Mouse (Mus musculus): ENCODE results near the gene Auts2. TPM values are rescaled to one million over a fixed set of nuclear protein-coding genes. Genes with fewer than 3 reads are reported as not detected.

The Auts2 gene
- polyA plus RNA-seq, 1 experiment from 2014 or later = 82.5 TPM

GRCm38 (mm10) chr5:131574469-131575085, 968.6 kb downstream of the Auts2 start:
- H3K9me3 ChIP-seq (ENCODE audit: control insufficient read depth, low read length) = no peaks in the 10 kb centered on the region
- H3K27ac ChIP-seq (ENCODE audit: low read depth, low read length) = peak overlapping the region; percentile 50; the same call in 1 of the 2 replicates
- 24% methylated on average over 16 of the region's 16 CpGs for WGBS
- peaks cover 33% of the 10 kb centered on the region; the same call in 1 of the 2 replicates for H3K4me1 ChIP-seq (ENCODE audit: control insufficient read depth, insufficient read depth, low read length)
- no peak overlapping the region for H3K4me3 ChIP-seq (ENCODE audit: low read depth, low read length)
- ATAC-seq (ENCODE audit: low read depth) = peak; percentile 64
- no peak overlapping the region for H3K9ac ChIP-seq (replicated peaks; ENCODE audit: low read depth, low read length)
- no peak overlapping the region for H3K4me2 ChIP-seq (ENCODE audit: low read depth, low read length)
- no peaks in the 10 kb centered on the region for H3K27me3 ChIP-seq (ENCODE audit: control insufficient read depth, insufficient read depth, low read length)
- no peaks in the 10 kb centered on the region for H3K36me3 ChIP-seq (ENCODE audit: control insufficient read depth, insufficient read depth, low read length)

GRCm38 (mm10) chr5:131573296-131574177, 969.6 kb downstream of the Auts2 start:
- peak; percentile 39; the same call in 1 of the 2 replicates for ATAC-seq (ENCODE audit: low read depth)
- no peak overlapping the region for H3K9ac ChIP-seq (replicated peaks; ENCODE audit: low read depth, low read length)
- no peaks in the 10 kb centered on the region for H3K27me3 ChIP-seq (ENCODE audit: control insufficient read depth, insufficient read depth, low read length)
- H3K27ac ChIP-seq (ENCODE audit: low read depth, low read length) = peak overlapping the region; percentile 50; the same call in 1 of the 2 replicates
- H3K4me1 ChIP-seq (ENCODE audit: control insufficient read depth, insufficient read depth, low read length) = peaks cover 28% of the 10 kb centered on the region; the same call in 1 of the 2 replicates
- no peaks in the 10 kb centered on the region for H3K9me3 ChIP-seq (ENCODE audit: control insufficient read depth, low read length)
- H3K4me3 ChIP-seq (ENCODE audit: low read depth, low read length) = no peak overlapping the region
- no peak overlapping the region for H3K4me2 ChIP-seq (ENCODE audit: low read depth, low read length)
- H3K36me3 ChIP-seq (ENCODE audit: control insufficient read depth, insufficient read depth, low read length) = no peaks in the 10 kb centered on the region
- 70% methylated on average over 18 of the region's 18 CpGs for WGBS

- H3K9me3 ChIP-seq (ENCODE audit: control insufficient read depth, low read length) = no peaks in the 10 kb centered on the region
- no peak overlapping the region for H3K4me3 ChIP-seq (ENCODE audit: low read depth, low read length)
- no peaks in the 10 kb centered on the region for H3K36me3 ChIP-seq (ENCODE audit: control insufficient read depth, insufficient read depth, low read length)
- H3K4me1 ChIP-seq (ENCODE audit: control insufficient read depth, insufficient read depth, low read length) = 0 out of 2 replicates have a peak, but pooled peaks cover 5% of the 10 kb centered on the region
- H3K27me3 ChIP-seq (ENCODE audit: control insufficient read depth, insufficient read depth, low read length) = no peaks in the 10 kb centered on the region
- H3K27ac ChIP-seq (ENCODE audit: low read depth, low read length) = no peak overlapping the region
- WGBS = 28% methylated on average over 6 of the region's 6 CpGs
- no peak for ATAC-seq (ENCODE audit: low read depth)
- no peak overlapping the region for H3K4me2 ChIP-seq (ENCODE audit: low read depth, low read length)
- H3K9ac ChIP-seq (replicated peaks; ENCODE audit: low read depth, low read length) = no peak overlapping the region
These were observed 977.1 kb downstream of the Auts2 start for GRCm38 (mm10) chr5:131566032-131566431.

GRCm38 (mm10) chr5:131563630-131564252, 979.4 kb downstream of the Auts2 start:
- H3K27ac ChIP-seq (ENCODE audit: low read depth, low read length) = no peak overlapping the region
- no peak overlapping the region for H3K4me3 ChIP-seq (ENCODE audit: low read depth, low read length)
- no peaks in the 10 kb centered on the region for H3K36me3 ChIP-seq (ENCODE audit: control insufficient read depth, insufficient read depth, low read length)
- no peaks in the 10 kb centered on the region for H3K27me3 ChIP-seq (ENCODE audit: control insufficient read depth, insufficient read depth, low read length)
- H3K4me2 ChIP-seq (ENCODE audit: low read depth, low read length) = no peak overlapping the region
- H3K9ac ChIP-seq (replicated peaks; ENCODE audit: low read depth, low read length) = no peak overlapping the region
- WGBS = 57% methylated on average over 5 of the region's 5 CpGs
- ATAC-seq (ENCODE audit: low read depth) = no peak
- H3K9me3 ChIP-seq (ENCODE audit: control insufficient read depth, low read length) = no peaks in the 10 kb centered on the region
- H3K4me1 ChIP-seq (ENCODE audit: control insufficient read depth, insufficient read depth, low read length) = 0 out of 2 replicates have a peak, but pooled peaks cover 5% of the 10 kb centered on the region

GRCm38 (mm10) chr5:131560773-131561560, 982.2 kb downstream of the Auts2 start:
- H3K9ac ChIP-seq (replicated peaks; ENCODE audit: low read depth, low read length) = no peak overlapping the region
- H3K4me1 ChIP-seq (ENCODE audit: control insufficient read depth, insufficient read depth, low read length) = 0 out of 2 replicates have a peak, but pooled peaks cover 2% of the 10 kb centered on the region
- ATAC-seq (ENCODE audit: low read depth) = no peak
- H3K4me2 ChIP-seq (ENCODE audit: low read depth, low read length) = no peak overlapping the region
- H3K9me3 ChIP-seq (ENCODE audit: control insufficient read depth, low read length) = no peaks in the 10 kb centered on the region
- no peak overlapping the region for H3K27ac ChIP-seq (ENCODE audit: low read depth, low read length)
- no peak overlapping the region for H3K4me3 ChIP-seq (ENCODE audit: low read depth, low read length)
- 84% methylated on average over 5 of the region's 5 CpGs for WGBS
- no peaks in the 10 kb centered on the region for H3K27me3 ChIP-seq (ENCODE audit: control insufficient read depth, insufficient read depth, low read length)
- H3K36me3 ChIP-seq (ENCODE audit: control insufficient read depth, insufficient read depth, low read length) = no peaks in the 10 kb centered on the region

- no peak for ATAC-seq (ENCODE audit: low read depth)
These were observed 984.6 kb downstream of the Auts2 start for GRCm38 (mm10) chr5:131558403-131559174.

GRCm38 (mm10) chr5:131557591-131558385, 985.4 kb downstream of the Auts2 start:
- H3K27ac ChIP-seq (ENCODE audit: low read depth, low read length) = no peak overlapping the region
- no peak overlapping the region for H3K9ac ChIP-seq (replicated peaks; ENCODE audit: low read depth, low read length)
- WGBS = 69% methylated on average over 14 of the region's 14 CpGs
- no peaks in the 10 kb centered on the region for H3K9me3 ChIP-seq (ENCODE audit: control insufficient read depth, low read length)
- 0 out of 2 replicates have a peak, but pooled peaks cover 2% of the 10 kb centered on the region for H3K4me1 ChIP-seq (ENCODE audit: control insufficient read depth, insufficient read depth, low read length)
- no peaks in the 10 kb centered on the region for H3K27me3 ChIP-seq (ENCODE audit: control insufficient read depth, insufficient read depth, low read length)
- no peak overlapping the region for H3K4me3 ChIP-seq (ENCODE audit: low read depth, low read length)
- no peak overlapping the region for H3K4me2 ChIP-seq (ENCODE audit: low read depth, low read length)
- no peak for ATAC-seq (ENCODE audit: low read depth)
- H3K36me3 ChIP-seq (ENCODE audit: control insufficient read depth, insufficient read depth, low read length) = no peaks in the 10 kb centered on the region

More at GRCm38 (mm10) chr5:131558403-131559174, 984.6 kb downstream of the Auts2 start:
- no peak overlapping the region for H3K27ac ChIP-seq (ENCODE audit: low read depth, low read length)
- no peaks in the 10 kb centered on the region for H3K9me3 ChIP-seq (ENCODE audit: control insufficient read depth, low read length)
- no peaks in the 10 kb centered on the region for H3K36me3 ChIP-seq (ENCODE audit: control insufficient read depth, insufficient read depth, low read length)
- 54% methylated on average over 8 of the region's 8 CpGs for WGBS
- no peak overlapping the region for H3K4me2 ChIP-seq (ENCODE audit: low read depth, low read length)
- no peaks in the 10 kb centered on the region for H3K27me3 ChIP-seq (ENCODE audit: control insufficient read depth, insufficient read depth, low read length)
- H3K9ac ChIP-seq (replicated peaks; ENCODE audit: low read depth, low read length) = no peak overlapping the region
- 0 out of 2 replicates have a peak, but pooled peaks cover 2% of the 10 kb centered on the region for H3K4me1 ChIP-seq (ENCODE audit: control insufficient read depth, insufficient read depth, low read length)
- H3K4me3 ChIP-seq (ENCODE audit: low read depth, low read length) = no peak overlapping the region

Data from neural tube, embryonic 14.5 days (tissue).